Mouse (Mus musculus): ENCODE measurements around the gene Ly6g6c. TPM values are rescaled to one million over a fixed set of nuclear protein-coding genes. Genes with fewer than 3 reads are reported as not detected.

The Ly6g6c gene
- polyA plus RNA-seq, 1 experiment from 2014 or later, result not detected

DNA sequence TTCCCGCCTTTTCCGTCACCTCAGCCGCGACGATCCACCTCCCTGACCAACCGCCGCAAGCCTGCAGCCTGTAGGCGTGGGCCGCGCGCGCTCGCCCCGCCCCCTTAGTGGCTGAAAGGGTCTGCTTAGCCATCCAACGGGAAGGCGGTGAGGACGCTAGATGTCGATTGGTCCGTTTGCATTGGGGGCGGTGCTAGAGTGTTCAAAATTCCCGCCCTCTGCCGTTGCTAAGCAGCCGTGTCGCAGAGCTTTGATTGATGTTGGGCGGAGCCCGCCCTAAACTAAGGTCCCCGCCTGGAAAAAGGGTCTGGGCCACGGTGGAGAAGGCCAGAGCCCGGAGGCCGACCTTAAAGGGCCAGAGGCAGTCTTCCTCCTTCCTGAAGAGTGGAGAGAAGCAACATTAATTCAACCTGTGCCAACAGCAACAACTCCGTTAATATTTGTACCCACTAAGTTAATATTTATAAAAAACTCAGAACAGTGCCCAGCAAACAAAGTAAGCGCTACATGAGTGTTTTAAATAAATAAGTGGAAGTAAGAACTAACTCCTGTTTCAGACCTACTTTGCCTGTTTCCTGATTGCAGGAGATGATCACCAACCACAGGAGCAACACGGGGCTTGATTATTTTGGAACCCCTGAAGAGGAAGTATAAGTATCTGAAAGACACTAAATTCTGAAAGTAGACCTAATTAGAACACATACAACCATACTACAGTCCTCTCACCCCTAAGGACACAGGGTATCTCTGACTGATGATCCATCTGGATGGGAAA, 18.3 kb upstream of the Ly6g6c start, which contains the start of gene Msh5:
Gene Msh5 (minus strand): TSS at position 65 of the 775 bp plus-strand sequence.
- Histone ChIP-seq H3K9ac (replicated peaks; ENCODE audit: low read length) (peak within 1 kb of the TSS; percentile 94), H3K27me3 (ENCODE audit: insufficient read depth, low read length) (no peaks in the 10 kb centered on the region), H3K4me3 (ENCODE audit: low read length) (peak within 1 kb of the TSS; percentile 64), H3K9me3 (ENCODE audit: low read length) (no peaks in the 10 kb centered on the region), H3K27ac (ENCODE audit: low read length) (peak within 1 kb of the TSS; percentile 99), H3K4me1 (ENCODE audit: insufficient read depth, low read length) (peaks cover 49% of the 10 kb centered on the region), H3K4me2 (replicated peaks; ENCODE audit: low read depth, low read length) (peak within 1 kb of the TSS; percentile 99), H3K36me3 (ENCODE audit: insufficient read depth, low read length) (no peaks in the 10 kb centered on the region)
- ATAC-seq (ENCODE audit: low FRiP score, low TSS enrichment), result peak; percentile 95
- 1% methylated on average over 33 of the region's 33 CpGs for WGBS

GRCm38 (mm10) chr17:35047688-35048087, 17.5 kb upstream of the Ly6g6c start:
- WGBS, result 29% methylated on average over 1 of the region's 1 CpGs
- Histone ChIP-seq H3K4me3 (ENCODE audit: low read length) (peak overlapping the region; percentile 2; the same call in 1 of the 2 replicates), H3K36me3 (ENCODE audit: insufficient read depth, low read length) (peaks cover 5% of the 10 kb centered on the region), H3K9ac (replicated peaks; ENCODE audit: low read length) (peak overlapping the region; percentile 59), H3K9me3 (ENCODE audit: low read length) (no peaks in the 10 kb centered on the region), H3K4me2 (replicated peaks; ENCODE audit: low read depth, low read length) (peak overlapping the region; percentile 99), H3K27me3 (ENCODE audit: insufficient read depth, low read length) (no peaks in the 10 kb centered on the region), H3K27ac (ENCODE audit: low read length) (peak overlapping the region; percentile 99), H3K4me1 (ENCODE audit: insufficient read depth, low read length) (peaks cover 57% of the 10 kb centered on the region)
- ATAC-seq (ENCODE audit: low FRiP score, low TSS enrichment), result no peak

DNA sequence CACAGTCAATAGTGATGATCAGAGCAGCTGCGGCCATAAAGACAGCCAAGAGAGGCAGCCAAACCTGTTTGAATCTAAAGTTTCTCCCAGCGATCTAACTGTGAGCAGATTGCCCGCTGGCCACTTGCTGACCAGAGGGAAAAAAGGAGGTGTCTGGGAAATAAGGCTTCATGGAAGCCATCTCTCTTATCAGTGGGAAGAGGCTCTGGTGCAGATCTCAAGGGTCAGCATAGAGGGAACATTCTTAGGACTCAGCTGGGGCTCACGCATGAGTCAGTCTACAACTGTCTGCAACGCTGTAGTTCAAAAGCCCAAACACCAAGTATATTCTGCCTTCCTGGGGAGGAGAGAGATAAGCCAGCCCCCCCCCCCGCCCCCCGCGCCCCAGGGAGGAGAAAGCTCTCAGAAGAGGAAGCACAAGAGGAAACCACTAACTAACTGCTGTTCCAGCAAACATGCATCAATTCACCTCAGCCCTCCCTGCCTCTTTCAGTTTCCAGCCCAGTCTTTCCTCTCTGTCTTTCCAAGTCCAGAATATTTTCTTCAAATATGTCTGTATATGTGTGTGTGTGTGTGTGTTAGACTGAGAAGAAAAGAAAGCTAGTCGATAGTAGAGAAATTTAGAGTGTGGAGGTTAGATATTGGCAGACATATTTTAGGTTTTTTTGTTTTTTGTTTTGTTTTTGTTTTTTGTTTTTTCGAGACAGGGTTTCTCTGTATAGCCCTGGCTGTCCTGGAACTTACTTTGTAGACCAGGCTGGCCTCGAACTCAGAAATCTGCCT, 16.8 kb upstream of the Ly6g6c start:
- Histone ChIP-seq H3K4me3 (ENCODE audit: low read length) (peak overlapping the region; percentile 4; the same call in 1 of the 2 replicates), H3K9ac (replicated peaks; ENCODE audit: low read length) (peak overlapping the region; percentile 59), H3K4me1 (ENCODE audit: insufficient read depth, low read length) (peaks cover 60% of the 10 kb centered on the region), H3K9me3 (ENCODE audit: low read length) (no peaks in the 10 kb centered on the region), H3K4me2 (replicated peaks; ENCODE audit: low read depth, low read length) (peak overlapping the region; percentile 99), H3K36me3 (ENCODE audit: insufficient read depth, low read length) (peaks cover 11% of the 10 kb centered on the region), H3K27ac (ENCODE audit: low read length) (peak overlapping the region; percentile 99), H3K27me3 (ENCODE audit: insufficient read depth, low read length) (no peaks in the 10 kb centered on the region)
- WGBS, result 35% methylated on average over 11 of the region's 11 CpGs
- ATAC-seq (ENCODE audit: low FRiP score, low TSS enrichment), result no peak

- peak overlapping the region; percentile 94 for H3K4me2 ChIP-seq (replicated peaks; ENCODE audit: low read depth, low read length)
- H3K27ac ChIP-seq (ENCODE audit: low read length), result peak overlapping the region; percentile 99
- 69% methylated on average over 5 of the region's 5 CpGs for WGBS
- no peak overlapping the region; the same call in 1 of the 2 replicates for H3K4me3 ChIP-seq (ENCODE audit: low read length)
- H3K4me1 ChIP-seq (ENCODE audit: insufficient read depth, low read length), result peaks cover 60% of the 10 kb centered on the region
- no peak for ATAC-seq (ENCODE audit: low FRiP score, low TSS enrichment)
- H3K27me3 ChIP-seq (ENCODE audit: insufficient read depth, low read length), result no peaks in the 10 kb centered on the region
- H3K36me3 ChIP-seq (ENCODE audit: insufficient read depth, low read length), result peaks cover 16% of the 10 kb centered on the region
- no peaks in the 10 kb centered on the region for H3K9me3 ChIP-seq (ENCODE audit: low read length)
- H3K9ac ChIP-seq (replicated peaks; ENCODE audit: low read length), result no peak overlapping the region
These were observed 16.2 kb upstream of the Ly6g6c start for GRCm38 (mm10) chr17:35048932-35049440.

DNA sequence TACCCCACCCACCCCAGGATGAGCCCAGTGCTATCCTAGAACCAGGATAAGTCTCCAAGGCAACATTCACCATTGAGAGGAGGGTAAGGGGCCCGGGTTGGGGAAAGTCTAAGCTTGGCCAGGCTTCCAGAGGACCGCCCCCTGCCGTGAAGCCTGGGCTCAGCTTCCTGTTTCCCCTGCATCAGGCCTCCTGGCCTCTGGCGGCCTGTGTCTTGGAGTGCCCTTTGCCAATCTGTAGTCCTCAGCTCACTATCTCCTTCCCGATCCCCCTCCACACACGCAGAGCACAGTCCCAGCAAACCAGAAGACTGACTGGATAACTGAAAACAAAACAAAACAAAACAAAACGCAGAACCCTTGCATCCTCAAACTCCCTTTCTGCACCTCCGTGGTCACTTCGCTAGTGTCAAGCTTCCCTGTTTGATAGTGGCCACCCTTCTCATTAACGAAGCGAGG, 15.6 kb upstream of the Ly6g6c start, which contains the start of gene Clic1:
Gene Clic1 (plus strand): TSS at position 406 of the 456 bp plus-strand sequence.
- WGBS, result under 1% methylated on average over 11 of the region's 11 CpGs
- H3K27ac ChIP-seq (ENCODE audit: low read length), result peak within 1 kb of the TSS; percentile 99
- peak; percentile 30 for ATAC-seq (ENCODE audit: low FRiP score, low TSS enrichment)

DNA sequence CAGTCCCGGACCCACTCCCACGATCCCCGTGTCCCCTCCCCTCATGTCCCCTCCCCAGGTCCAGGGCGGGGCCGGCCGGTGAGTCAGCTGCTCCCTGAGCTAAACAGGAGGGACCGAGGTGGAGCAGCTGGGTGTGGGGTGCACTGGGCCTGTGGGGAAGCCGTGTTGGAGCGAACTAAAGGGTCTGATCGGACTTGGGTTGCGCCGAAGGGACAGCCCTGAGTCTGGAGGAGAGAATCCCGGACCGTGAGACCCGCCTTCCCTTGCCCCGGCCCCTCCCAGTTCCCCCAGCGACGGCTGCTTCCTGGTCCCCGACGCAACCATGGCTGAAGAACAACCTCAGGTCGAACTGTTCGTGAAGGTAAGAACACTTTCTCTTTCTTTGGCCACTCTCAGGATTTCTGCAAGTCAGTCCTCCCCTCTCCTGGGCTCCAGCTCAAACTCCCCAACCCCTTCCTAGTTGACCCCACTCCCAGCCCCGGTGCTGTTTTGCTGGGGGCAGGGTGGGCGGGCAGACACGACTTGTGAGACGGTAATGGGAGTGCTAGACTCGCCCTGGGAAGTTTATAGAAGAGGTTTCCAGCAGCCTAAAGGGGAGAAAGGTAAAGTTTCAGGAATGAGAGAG, 14.9 kb upstream of the Ly6g6c start:
- peak; percentile 22 for ATAC-seq (ENCODE audit: low FRiP score, low TSS enrichment)
- Histone ChIP-seq H3K4me3 (ENCODE audit: low read length) (peak overlapping the region; percentile 86), H3K4me1 (ENCODE audit: insufficient read depth, low read length) (peaks cover 53% of the 10 kb centered on the region), H3K27ac (ENCODE audit: low read length) (peak overlapping the region; percentile 99), H3K27me3 (ENCODE audit: insufficient read depth, low read length) (no peaks in the 10 kb centered on the region), H3K4me2 (replicated peaks; ENCODE audit: low read depth, low read length) (peak overlapping the region; percentile 94), H3K36me3 (ENCODE audit: insufficient read depth, low read length) (peaks cover 27% of the 10 kb centered on the region), H3K9ac (replicated peaks; ENCODE audit: low read length) (peak overlapping the region; percentile 96), H3K9me3 (ENCODE audit: low read length) (no peaks in the 10 kb centered on the region)
- WGBS, result under 1% methylated on average over 27 of the region's 27 CpGs

More for the DNA sequence above, 15.6 kb upstream of the Ly6g6c start, which contains the start of gene Clic1:
- Histone ChIP-seq H3K9me3 (ENCODE audit: low read length) (no peaks in the 10 kb centered on the region), H3K27me3 (ENCODE audit: insufficient read depth, low read length) (no peaks in the 10 kb centered on the region), H3K36me3 (ENCODE audit: insufficient read depth, low read length) (peaks cover 22% of the 10 kb centered on the region), H3K4me3 (ENCODE audit: low read length) (peak within 1 kb of the TSS; percentile 86), H3K4me1 (ENCODE audit: insufficient read depth, low read length) (peaks cover 59% of the 10 kb centered on the region), H3K9ac (replicated peaks; ENCODE audit: low read length) (peak within 1 kb of the TSS; percentile 96), H3K4me2 (replicated peaks; ENCODE audit: low read depth, low read length) (peak within 1 kb of the TSS; percentile 94)

- H3K9me3 ChIP-seq (ENCODE audit: low read length), result no peaks in the 10 kb centered on the region
- H3K4me1 ChIP-seq (ENCODE audit: insufficient read depth, low read length), result peaks cover 50% of the 10 kb centered on the region
- peak overlapping the region; percentile 96 for H3K9ac ChIP-seq (replicated peaks; ENCODE audit: low read length)
- H3K4me3 ChIP-seq (ENCODE audit: low read length), result peak overlapping the region; percentile 86
- peaks cover 39% of the 10 kb centered on the region for H3K36me3 ChIP-seq (ENCODE audit: insufficient read depth, low read length)
- H3K27ac ChIP-seq (ENCODE audit: low read length), result peak overlapping the region; percentile 99
- ATAC-seq (ENCODE audit: low FRiP score, low TSS enrichment), result peak; percentile 74
- no peaks in the 10 kb centered on the region for H3K27me3 ChIP-seq (ENCODE audit: insufficient read depth, low read length)
- WGBS, result under 1% methylated on average over 21 of the region's 21 CpGs
- peak overlapping the region; percentile 94 for H3K4me2 ChIP-seq (replicated peaks; ENCODE audit: low read depth, low read length)
These were observed 13.8 kb upstream of the Ly6g6c start for GRCm38 (mm10) chr17:35051156-35052086.

GRCm38 (mm10) chr17:35052271-35052798, 12.9 kb upstream of the Ly6g6c start:
- Histone ChIP-seq H3K9me3 (ENCODE audit: low read length) (no peaks in the 10 kb centered on the region), H3K4me3 (ENCODE audit: low read length) (peak overlapping the region; percentile 86), H3K27me3 (ENCODE audit: insufficient read depth, low read length) (no peaks in the 10 kb centered on the region), H3K4me1 (ENCODE audit: insufficient read depth, low read length) (peaks cover 44% of the 10 kb centered on the region), H3K4me2 (replicated peaks; ENCODE audit: low read depth, low read length) (peak overlapping the region; percentile 94), H3K9ac (replicated peaks; ENCODE audit: low read length) (peak overlapping the region; percentile 96), H3K27ac (ENCODE audit: low read length) (peak overlapping the region; percentile 99), H3K36me3 (ENCODE audit: insufficient read depth, low read length) (peaks cover 46% of the 10 kb centered on the region)
- 72% methylated on average over 12 of the region's 12 CpGs for WGBS
- ATAC-seq (ENCODE audit: low FRiP score, low TSS enrichment), result no peak

Data from kidney, embryonic 16.5 days (tissue).